ENCODE assay signal across 8 mouse cellular contexts in genomic region chr9:110304969-110305651, GRCm38 (mm10). TPM values are rescaled to one million over a fixed set of nuclear protein-coding genes. Genes with fewer than 3 reads are reported as not detected.
DNase-seq lines count a peak whose midpoint lies in the region; ATAC-seq lines count a peak whose summit lies in the region.

TSS of gene Elp6 (plus strand) at chr9:110305173.

- peaks cover 8% of the 10 kb centered on the region for H3K4me1 ChIP-seq in hindbrain, embryonic 16.5 days (ENCODE audit: control insufficient read depth, insufficient read depth, low read depth, low read length)

- peaks cover 10% of the 10 kb centered on the region; the same call in 1 of the 2 replicates for H3K79me2 ChIP-seq in macrophage (ENCODE audit: inconsistent target)

- H3K36me3 ChIP-seq in hindbrain, embryonic 16.5 days (ENCODE audit: control insufficient read depth, insufficient read depth, low read length), result no peaks in the 10 kb centered on the region
- H3K36me3 ChIP-seq in macrophage (ENCODE audit: inconsistent target), result no peaks in the 10 kb centered on the region

- peak; percentile 86 for DNase-seq in T-cell, adult 2 months (ENCODE audit: low spot score)
- peak; percentile 91 to 94 for DNase-seq in cerebellum, postnatal 36 days
- peak; percentile 89 for DNase-seq in gastrocnemius, adult 18-20 months (ENCODE audit: low spot score)
- peak; percentile 88 to 92 for DNase-seq in left cerebral cortex, adult 18-20 months (ENCODE audit: low spot score in 2 of 2)
- DNase-seq in right cerebral cortex, adult 18-20 months, result peak; percentile 93
- peak; percentile 51 for DNase-seq in urinary bladder, postnatal 10 days (ENCODE audit: low spot score)

- peak within 1 kb of the TSS; percentile 96 for H3K27ac ChIP-seq in hindbrain, embryonic 16.5 days (ENCODE audit: low read depth, low read length)
- H3K27ac ChIP-seq in macrophage, result peak within 1 kb of the TSS; percentile 65

- peak within 1 kb of the TSS; percentile 62 for H3K4me3 ChIP-seq in hindbrain, embryonic 16.5 days (ENCODE audit: low read length)
- peak within 1 kb of the TSS; percentile 59 for H3K4me3 ChIP-seq in macrophage (ENCODE audit: inconsistent target)

- ATAC-seq in hindbrain, embryonic 16.5 days, result peak; percentile 99

- H3K4me2 ChIP-seq in hindbrain, embryonic 16.5 days (ENCODE audit: low read length), result peak within 1 kb of the TSS; percentile 88

- H3K27me3 ChIP-seq in hindbrain, embryonic 16.5 days (replicated peaks; ENCODE audit: control insufficient read depth, insufficient read depth, low read length), result no peaks in the 10 kb centered on the region

- peak within 1 kb of the TSS; percentile 67 for H3K9ac ChIP-seq in hindbrain, embryonic 16.5 days (ENCODE audit: low read depth, low read length)

- WGBS in hindbrain, embryonic 16.5 days, result under 1% methylated on average over 42 of the region's 46 CpGs
- under 1% methylated on average over 46 of the region's 46 CpGs for WGBS in macrophage (ENCODE audit: missing documents)

- no peaks in the 10 kb centered on the region for H3K9me3 ChIP-seq in hindbrain, embryonic 16.5 days (ENCODE audit: control insufficient read depth, low read length)

RNA-seq across cellular contexts. Expression of gene Elp6, which starts in this region (rescaled TPM):
- 1 to 10 TPM; 1.8 to 2.2 TPM for total RNA-seq in gastrocnemius, adult 18-20 months (2021)
- 39.0 and 40.2 TPM in 2 replicates for polyA plus RNA-seq in hindbrain, embryonic 16.5 days (2015; fragmentation: Nextera tagmentation; extraction: Ambion mirVana)
- total RNA-seq in left cerebral cortex, adult 18-20 months (2021), result 10 to 100 TPM in 1 of 2 experiments, 1 to 10 TPM in 1; 10.0 to 13.6 TPM
- 10 to 100 TPM in 1 of 26 experiments, 1 to 10 TPM in 22, under 1 TPM in 2, not detected in 1; 0.53 to 13.2 (median 5.8) TPM for total RNA-seq in macrophage (2018; cell fraction: chromatin; rRNA removed)
- 1 to 10 TPM; 1.7 to 8.3 (median 4.7) TPM for total RNA-seq in macrophage (2018; cell fraction: cytosol; rRNA removed)
- total RNA-seq in macrophage (2018; cell fraction: nucleus; rRNA removed), result 1 to 10 TPM in 25 of 26 experiments, not detected in 1; 1.2 to 8.7 (median 4.7) TPM
- polyA plus RNA-seq in macrophage (2018), result 1.6 to 7.4 TPM (median 4.7 TPM) in 3 replicates

Comparison
In these comparisons a context has a peak if more than half of its experiments do, and no peak if none do; other contexts are left out.
1. Peak in every context shown above with its lines: DNase-seq, ATAC-seq, H3K4me3 ChIP-seq and H3K27ac ChIP-seq.